Mouse (Mus musculus) hindbrain, postnatal 0 days (tissue): ENCODE data around the gene Pax2. TPM values are rescaled to one million over a fixed set of nuclear protein-coding genes. Genes with fewer than 3 reads are reported as not detected.

Experiments used
- ATAC-seq: fragments of 200-750 bp; cut with Nextera tagmentation; 2 replicates; pipeline ENCODE4 v1.8.0; 2017; ENCODE audit warnings: mild to moderate bottlenecking, moderate TSS enrichment, moderate library complexity
- DNase-seq: peaks from one replicate; pipeline ENCODE4 v3.0.0-alpha.2; 2015; ENCODE audit warnings: low spot score
- H3K27ac ChIP-seq: fragments of 300-500 bp; sonication (generic); 2 replicates; pipeline ENCODE4 v1.5.1; 2014; ENCODE audit warnings: mild to moderate bottlenecking
- H3K27me3 ChIP-seq: fragments of 300-500 bp; sonication (generic); 2 replicates; pipeline ENCODE4 v1.6.1; 2014; ENCODE audit warnings: low read length, mixed read lengths; ENCODE audit not compliant: insufficient read depth
- H3K36me3 ChIP-seq: fragments of 300-500 bp; sonication (generic); 2 replicates; pipeline ENCODE4 v1.6.1; 2014; ENCODE audit warnings: low read length, mixed read lengths; ENCODE audit not compliant: insufficient read depth
- H3K4me1 ChIP-seq: fragments of 300-500 bp; sonication (generic); 2 replicates; pipeline ENCODE4 v1.6.1; 2014; ENCODE audit warnings: antibody characterized with exemption, low read length, mixed read lengths; ENCODE audit not compliant: insufficient read depth
- H3K4me2 ChIP-seq: fragments of 300-500 bp; sonication (generic); 2 replicates; pipeline ENCODE4 v1.6.1; 2014; ENCODE audit warnings: low read depth, mild to moderate bottlenecking, low read length, moderate library complexity, mixed read lengths
- H3K4me3 ChIP-seq: fragments of 300-500 bp; sonication (generic); 2 replicates; pipeline ENCODE4 v1.5.1; 2014; ENCODE audit warnings: low read length
- H3K9ac ChIP-seq: fragments of 300-500 bp; sonication (generic); replicated peaks from 2 replicates; pipeline ENCODE4 v1.6.1; 2014; ENCODE audit warnings: mild to moderate bottlenecking, low read length, moderate library complexity, mixed read lengths
- H3K9me3 ChIP-seq: fragments of 300-500 bp; sonication (generic); 2 replicates; pipeline ENCODE4 v1.6.1; 2016; ENCODE audit warnings: low read length, mixed read lengths
- CTCF ChIP-seq: IDR thresholded peaks from 2 replicates; pipeline ENCODE4 v1.5.1; 2016; ENCODE audit warnings: antibody characterized with exemption, control low read depth, low read depth
- WGBS: fragments of 180-500 bp; shearing (Covaris S2); extraction: QIAGEN DNeasy Blood & Tissue Kit; methylation state at CpG from one replicate; pipeline ENCODE4 v1.1.7; 2014; 5-methylcytosine and 5-hydroxymethylcytosine counted together
- microRNA-seq, 2 experiments: library from miRNA; unstranded; fragments of <30 nt; microRNA quantifications; one replicate each; pipeline ENCODE4; 2016
- polyA plus RNA-seq: library from polyadenylated mRNA; unstranded; fragments of >200 nt; fragmentation: Nextera tagmentation; extraction: Ambion mirVana; gene quantifications from 2 replicates; pipeline ENCODE4 v1.2.1, GENCODE M21; 2015
- total RNA-seq: library from RNA; depleted of rRNA; stranded (reverse); fragments of >200 nt; gene quantifications from 2 replicates; pipeline ENCODE4 v1.2.3, GENCODE M21; 2014; rRNA removed

The Pax2 gene
- total and polyA plus RNA-seq, 2 experiments from 2014 or later: 8.1 to 11.2 TPM

GRCm38 (mm10) chr19:44882552-44883024, 126.7 kb downstream of the Pax2 start:
- 0 out of 2 replicates have a peak, but pooled peaks cover 2% of the 10 kb centered on the region for H3K27me3 ChIP-seq
- H3K9ac ChIP-seq: peak overlapping the region; percentile 56
- peak overlapping the region; percentile 38 for H3K4me3 ChIP-seq
- DNase-seq (peak; percentile 72), ATAC-seq (peak; percentile 79)
- H3K4me2 ChIP-seq: peak overlapping the region; percentile 69
- under 1% methylated on average over 31 of the region's 31 CpGs for WGBS
- peaks cover 8% of the 10 kb centered on the region; the same call in 1 of the 2 replicates for H3K4me1 ChIP-seq
- H3K9me3 ChIP-seq: no peaks in the 10 kb centered on the region
- no peaks in the 10 kb centered on the region for H3K36me3 ChIP-seq
- H3K27ac ChIP-seq: peak overlapping the region; percentile 62
- TF ChIP-seq CTCF: no peak

- no peaks in the 10 kb centered on the region for H3K9me3 ChIP-seq
- H3K4me3 ChIP-seq: no peak overlapping the region
- H3K4me2 ChIP-seq: no peak overlapping the region
- H3K9ac ChIP-seq: no peak overlapping the region
- H3K4me1 ChIP-seq: peaks cover 8% of the 10 kb centered on the region; the same call in 1 of the 2 replicates
- no peak for ATAC-seq
- DNase-seq: no peak
- H3K27ac ChIP-seq: no peak overlapping the region
- TF ChIP-seq CTCF: no peak
- H3K27me3 ChIP-seq: 0 out of 2 replicates have a peak, but pooled peaks cover 2% of the 10 kb centered on the region
- WGBS: 47% methylated on average over 3 of the region's 3 CpGs
- no peaks in the 10 kb centered on the region for H3K36me3 ChIP-seq
These were observed 128.5 kb downstream of the Pax2 start for GRCm38 (mm10) chr19:44884331-44884730.

- TF ChIP-seq CTCF: no peak
- Histone ChIP-seq H3K4me1 (peaks cover 8% of the 10 kb centered on the region; the same call in 1 of the 2 replicates), H3K9ac (no peak overlapping the region), H3K4me3 (no peak overlapping the region), H3K4me2 (no peak overlapping the region), H3K27ac (no peak overlapping the region), H3K27me3 (no peaks in the 10 kb centered on the region), H3K36me3 (no peaks in the 10 kb centered on the region), H3K9me3 (no peaks in the 10 kb centered on the region)
- ATAC-seq: no peak
- no peak for DNase-seq
- 30% methylated on average over 3 of the region's 3 CpGs for WGBS
These were observed 130.6 kb downstream of the Pax2 start for GRCm38 (mm10) chr19:44886475-44886874.

Small RNA genes lying within 50 kb of the gene (microRNA-seq; reads per million reads assigned to microRNA genes)
- 0 reads per million in 2 experiments for gene Mir6405

Other genes with a start within 250 kb of the Pax2 start
- 0.36 and 0.63 TPM in 2 replicates for gene Sec31b, start 210.2 kb upstream of the Pax2 start, total RNA-seq
- gene Sec31b, start 210.2 kb upstream of the Pax2 start, polyA plus RNA-seq: 0.32 and 0.33 TPM in 2 replicates
- gene Gm20538, start 203.2 kb upstream of the Pax2 start, total RNA-seq: not detected in 2 replicates
- gene Gm20538, start 203.2 kb upstream of the Pax2 start, polyA plus RNA-seq: not detected in 2 replicates
- 500 and 558 TPM in 2 replicates for gene Ndufb8, start 200.6 kb upstream of the Pax2 start, total RNA-seq
- gene Ndufb8, start 200.6 kb upstream of the Pax2 start, polyA plus RNA-seq: 932 and 959 TPM in 2 replicates
- 10.2 and 12.7 TPM in 2 replicates for gene Hif1an, start 193.2 kb upstream of the Pax2 start, total RNA-seq
- 18.1 and 19.4 TPM in 2 replicates for gene Hif1an, start 193.2 kb upstream of the Pax2 start, polyA plus RNA-seq
- 24.6 and 25.0 TPM in 2 replicates for gene Slf2, start 175.1 kb downstream of the Pax2 start, total RNA-seq
- gene Slf2, start 175.1 kb downstream of the Pax2 start, polyA plus RNA-seq: 18.3 and 22.3 TPM in 2 replicates
- gene Sema4g, start 233.1 kb downstream of the Pax2 start, total RNA-seq: 66.9 and 81.0 TPM in 2 replicates
- gene Sema4g, start 233.1 kb downstream of the Pax2 start, polyA plus RNA-seq: 14.2 and 15.7 TPM in 2 replicates
- 7.5 and 8.6 TPM in 2 replicates for gene Twnk, start 249.6 kb downstream of the Pax2 start, total RNA-seq
- 8.2 and 8.5 TPM in 2 replicates for gene Twnk, start 249.6 kb downstream of the Pax2 start, polyA plus RNA-seq